Mouse (Mus musculus) v-Abl transformed pro-B cells (cell line): ENCODE results near the gene Hsd17b7.
"Not testable (repeated sequence)": the region's sequence is repeated elsewhere in the genome, so short reads cannot be mapped to it uniquely, and the experiment has no call there.

ENCODE experiments used
- in situ Hi-C, 2 experiments: fragments of 400-800 bp; cut with MboI; formaldehyde crosslinking; loops; one replicate each; pipeline ENCODE4 v1.15.1; 2025; ENCODE audit not compliant: unreplicated experiment in 2 of 2

Gene Hsd17b7

DNA sequence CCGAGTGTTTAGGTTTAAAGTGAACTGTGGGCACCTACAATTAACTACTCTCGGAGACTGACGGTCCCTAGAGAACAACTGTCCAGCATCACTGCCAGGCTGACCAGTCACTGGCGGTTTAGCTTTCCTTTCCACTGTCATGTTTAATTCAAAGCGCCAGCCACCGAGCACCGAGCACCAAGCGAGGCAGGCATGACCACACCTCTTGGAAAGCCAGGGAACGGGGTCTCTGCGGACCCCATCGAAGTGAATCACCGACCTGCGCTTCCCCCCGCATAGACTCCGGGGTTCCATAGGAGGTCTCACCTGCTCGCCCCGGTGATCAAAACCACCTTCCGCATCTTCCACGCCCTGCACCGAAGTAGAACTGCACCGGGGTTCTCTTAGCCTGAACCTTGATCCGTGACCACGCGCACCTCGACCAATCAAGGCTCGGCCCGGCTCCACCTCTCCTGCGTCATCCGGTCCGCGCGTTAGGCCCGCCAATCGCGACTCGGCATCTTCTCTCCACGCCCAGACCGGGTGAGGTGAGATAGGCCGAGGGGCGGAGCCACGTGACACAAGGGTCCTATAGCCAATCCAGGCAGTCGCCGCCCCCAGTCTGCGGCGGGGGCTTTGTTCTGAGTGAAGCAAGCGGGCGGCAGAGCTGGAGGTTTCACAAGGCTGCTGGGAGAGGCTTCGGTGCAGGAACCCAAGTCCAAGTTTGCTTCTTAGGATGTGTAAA lies at the start of gene Hsd17b7:
Gene Hsd17b7 (minus strand): TSS at position 450 of the 724 bp plus-strand sequence.
- in situ Hi-C loops, result loop anchor here (25.0 kb wide), 2 partner anchors 643 to 868 kb away; no protein-coding TSS in a partner anchor

GRCm38 (mm10) chr1:170014784-170015183 lies 45.7 kb upstream of the Hsd17b7 start:
- in situ Hi-C loops, result no loop called here

GRCm38 (mm10) chr1:170010716-170011505 lies 41.9 kb upstream of the Hsd17b7 start:
- in situ Hi-C loops, result no loop called here

DNA sequence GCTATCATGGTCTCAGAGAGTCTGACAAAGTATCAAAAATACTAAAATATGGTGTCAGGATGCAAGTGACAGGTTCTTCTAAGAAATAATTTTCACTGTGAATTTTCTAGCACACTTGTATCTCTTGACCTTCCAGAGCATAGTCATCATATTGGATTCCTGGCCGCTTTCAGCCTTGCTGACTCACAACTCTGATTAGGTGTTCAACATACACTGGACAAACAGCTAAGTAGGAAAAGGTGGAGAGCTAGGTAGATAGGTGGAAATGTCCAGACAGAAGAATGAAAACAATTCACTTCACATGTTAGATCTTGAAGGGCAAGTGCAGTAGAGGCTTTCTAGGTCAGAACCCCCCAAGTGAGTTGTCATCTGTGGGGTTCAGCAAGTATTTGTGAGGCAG lies 40.3 kb upstream of the Hsd17b7 start:
- in situ Hi-C loops, result no loop called here

DNA sequence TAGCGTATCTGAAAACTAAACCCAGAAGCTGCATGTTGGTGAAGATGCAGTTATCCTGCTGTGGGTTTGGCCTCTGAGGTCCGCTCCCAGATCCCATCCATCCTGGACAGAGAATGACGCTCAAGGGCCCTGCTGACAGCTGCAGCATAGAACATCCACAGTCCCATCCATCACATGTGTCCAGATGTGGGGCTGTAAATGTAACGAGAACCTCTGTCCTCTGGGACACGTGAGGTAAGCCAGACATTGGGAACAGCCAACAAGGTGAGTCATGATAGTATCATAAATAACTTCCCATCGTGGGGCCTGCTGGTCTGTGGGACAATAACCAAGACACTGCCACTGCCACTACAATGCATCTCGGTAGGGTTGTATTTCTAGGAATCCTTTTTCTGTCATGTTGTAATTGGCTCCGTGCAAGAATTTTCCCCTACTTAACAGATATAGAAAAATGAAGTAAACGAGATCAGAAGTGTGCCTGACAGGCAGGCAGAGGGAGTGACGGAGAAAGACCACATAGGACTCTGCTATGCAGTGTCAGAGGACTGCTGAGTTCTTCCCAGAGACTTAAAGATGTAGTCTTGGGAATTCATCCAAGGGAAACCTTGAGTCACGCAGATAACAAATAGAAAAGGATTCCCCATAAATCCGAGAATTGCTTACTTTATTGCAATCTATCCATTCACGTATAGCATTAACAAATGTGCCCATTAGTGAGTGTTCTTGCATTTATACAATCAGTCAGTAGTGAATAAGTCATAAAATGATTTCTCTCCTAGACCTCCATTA lies 39.6 kb upstream of the Hsd17b7 start:
- in situ Hi-C loops, result no loop called here

DNA sequence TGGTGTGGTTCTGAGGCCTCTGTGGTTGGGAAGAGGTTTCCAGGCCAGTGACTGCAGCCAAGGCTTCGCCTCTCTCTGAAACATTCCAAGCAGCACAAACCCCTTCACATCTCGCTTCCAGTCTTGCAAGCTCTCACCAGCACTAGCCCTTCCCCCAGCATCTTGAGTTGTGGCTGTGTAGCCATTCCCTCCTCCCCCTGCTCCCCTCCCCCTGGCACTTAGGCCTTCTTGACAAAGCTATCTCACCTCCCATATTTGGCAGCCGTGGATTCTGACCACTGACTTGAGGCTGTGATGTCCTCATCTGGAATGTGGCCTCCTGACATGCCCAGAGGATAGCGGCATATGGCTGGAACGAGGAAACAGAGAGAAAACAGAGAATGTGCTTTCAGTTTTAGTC lies 37.5 kb upstream of the Hsd17b7 start:
- in situ Hi-C loops, result no loop called here

DNA sequence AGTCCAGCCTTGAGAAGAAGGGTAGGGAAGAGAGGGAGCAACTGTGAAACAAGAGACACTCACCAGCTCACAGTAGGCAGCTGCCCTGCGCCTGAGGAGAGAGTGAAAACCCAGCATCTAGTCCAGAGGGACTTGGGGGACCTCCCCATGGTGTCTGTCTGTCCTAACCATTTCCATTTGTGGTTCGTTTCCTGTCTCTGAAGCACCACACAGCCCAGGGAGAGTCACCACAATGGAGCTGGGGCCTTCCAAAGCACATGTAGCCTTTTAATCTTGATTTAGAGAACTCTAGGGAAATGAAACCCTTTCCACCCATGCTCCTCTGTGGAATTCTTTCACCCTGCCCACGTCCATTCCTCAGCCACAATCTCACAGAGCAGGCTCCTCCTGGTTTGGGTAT lies 36.3 kb upstream of the Hsd17b7 start:
- in situ Hi-C loops, result no loop called here

DNA sequence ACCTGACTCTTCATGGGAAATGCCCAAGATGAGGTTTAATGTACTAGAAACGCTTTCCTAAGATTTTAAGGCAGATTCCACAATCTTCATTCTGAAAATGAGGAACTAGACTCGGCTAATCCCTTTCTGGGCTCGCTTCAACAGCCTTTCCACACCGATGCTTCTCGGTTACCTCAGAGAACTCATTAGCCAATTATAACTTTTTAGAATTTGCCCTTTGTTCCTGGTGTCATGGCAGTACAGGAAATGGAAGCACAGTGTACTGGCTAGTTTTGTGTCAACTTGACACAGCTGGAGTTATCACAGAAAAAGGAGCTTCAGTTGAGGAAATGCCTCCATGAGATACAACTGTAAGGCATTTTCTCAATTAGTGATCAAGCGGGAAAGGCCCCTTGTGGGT lies 24.9 kb upstream of the Hsd17b7 start:
- in situ Hi-C loops, result not testable (repeated sequence)

- in situ Hi-C loops, result no loop called here
Measured at GRCm38 (mm10) chr1:169986166-169986565, 17.1 kb upstream of the Hsd17b7 start.

DNA sequence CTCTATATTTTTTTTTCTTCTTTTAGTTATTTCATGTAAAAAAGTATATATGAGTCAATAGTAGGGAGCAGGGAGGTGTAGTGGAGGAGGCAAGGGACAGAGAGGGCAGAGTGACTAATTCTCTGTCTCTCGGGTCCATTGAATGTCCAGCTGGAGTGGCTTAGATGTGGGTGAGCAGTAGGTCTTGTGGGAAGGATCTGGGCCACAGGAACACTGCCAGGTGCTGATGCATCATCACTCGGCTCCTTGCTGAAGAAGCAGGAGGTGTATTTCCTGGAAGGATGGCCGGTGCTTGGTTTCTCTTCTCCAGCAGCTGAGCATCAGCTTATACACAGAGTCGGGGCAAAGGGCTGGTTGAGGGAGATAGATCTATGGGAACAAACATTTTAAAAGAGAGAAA lies 8.6 kb upstream of the Hsd17b7 start:
- in situ Hi-C loops, result loop anchor here in 1 of 2 experiments (10.0 kb wide), 1 partner anchor 197 kb away; the partner anchor contains the start of gene Uap1

- in situ Hi-C loops, result loop anchor here (10.0 to 25.0 kb wide), 3 partner anchors 203 to 865 kb away; partner anchors contain the start of gene Uap1 (in 1 of the 2)
Measured at GRCm38 (mm10) chr1:169971998-169972397, 3.0 kb upstream of the Hsd17b7 start.

GRCm38 (mm10) chr1:169970936-169971335 lies 1.9 kb upstream of the Hsd17b7 start:
- in situ Hi-C loops, result loop anchor here (10.0 to 25.0 kb wide), 3 partner anchors 204 to 866 kb away; partner anchors contain the start of gene Uap1 (in 1 of the 2)

- in situ Hi-C loops, result loop anchor here (25.0 kb wide), 2 partner anchors 643 to 868 kb away; no protein-coding TSS in a partner anchor
Measured at GRCm38 (mm10) chr1:169969516-169969886, 460 bp upstream of the Hsd17b7 start.

DNA sequence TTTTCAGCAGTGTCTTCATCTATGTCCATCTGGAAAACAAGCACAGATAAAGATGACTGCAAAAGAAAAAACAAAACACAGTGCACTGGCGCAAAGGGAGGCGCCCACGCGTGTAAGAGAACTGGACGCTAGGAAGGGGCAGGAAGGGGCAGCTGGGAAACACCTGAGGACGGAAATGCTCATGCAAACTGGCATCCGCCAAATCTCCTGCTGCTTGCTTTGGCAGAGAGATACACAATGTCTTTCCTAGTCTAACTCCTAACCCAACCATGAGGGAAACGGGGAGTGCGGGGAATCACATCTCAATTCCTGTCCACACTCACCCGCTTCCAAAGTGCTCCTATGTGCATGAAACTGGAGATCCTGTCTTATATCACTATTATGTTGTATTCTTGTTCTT lies 15.9 kb downstream of the Hsd17b7 start:
- in situ Hi-C loops, result loop anchor here (5.0 to 25.0 kb wide), 3 partner anchors 184 to 884 kb away; no protein-coding TSS in a partner anchor

GRCm38 (mm10) chr1:169952636-169953035 lies 16.4 kb downstream of the Hsd17b7 start:
- in situ Hi-C loops, result loop anchor here (5.0 to 25.0 kb wide), 3 partner anchors 185 to 885 kb away; no protein-coding TSS in a partner anchor

- in situ Hi-C loops, result loop anchor here (5.0 to 25.0 kb wide), 3 partner anchors 186 to 886 kb away; no protein-coding TSS in a partner anchor
Measured at GRCm38 (mm10) chr1:169951561-169951960, 17.5 kb downstream of the Hsd17b7 start.

DNA sequence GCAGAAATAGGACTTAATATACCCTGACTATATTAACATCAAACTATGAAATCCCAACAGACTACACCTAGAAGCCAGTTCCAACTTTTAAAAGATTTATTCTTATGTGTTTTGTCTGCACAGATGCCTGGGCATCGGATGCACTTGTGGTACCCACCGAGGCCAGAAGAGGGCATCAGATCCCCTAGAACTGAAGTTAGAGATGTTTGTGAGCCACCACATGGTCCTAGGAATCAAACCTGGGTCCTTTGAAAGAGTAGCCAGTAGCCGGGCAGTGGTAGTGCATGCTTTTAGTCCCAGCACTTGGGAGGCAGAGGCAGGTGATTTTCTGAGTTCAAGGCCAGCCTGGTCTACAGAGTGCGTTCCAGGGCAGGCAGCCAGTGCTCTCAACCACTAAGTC lies 18.4 kb downstream of the Hsd17b7 start:
- in situ Hi-C loops, result loop anchor here (5.0 to 25.0 kb wide), 3 partner anchors 187 to 887 kb away; no protein-coding TSS in a partner anchor

DNA sequence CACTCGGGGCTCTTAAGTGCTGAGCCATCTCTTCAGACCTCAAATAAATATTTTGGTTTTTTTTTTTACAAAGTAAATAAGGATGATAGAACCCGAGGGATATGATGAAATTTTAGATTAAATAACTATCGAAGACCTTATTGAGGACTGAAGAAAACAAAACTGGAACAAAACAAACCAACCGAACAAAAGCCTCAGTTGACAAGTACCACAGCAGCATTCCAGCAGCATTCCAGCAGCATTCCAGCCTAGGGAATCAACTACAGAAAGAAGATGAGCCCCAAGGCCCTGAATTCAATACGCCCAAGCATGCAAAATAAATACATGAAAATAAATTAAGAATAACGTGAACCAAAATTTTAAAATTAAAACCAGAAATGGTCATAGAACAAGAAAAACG lies 19.1 kb downstream of the Hsd17b7 start:
- in situ Hi-C loops, result loop anchor here (5.0 to 25.0 kb wide), 4 partner anchors 187 to 1738 kb away; no protein-coding TSS in a partner anchor

DNA sequence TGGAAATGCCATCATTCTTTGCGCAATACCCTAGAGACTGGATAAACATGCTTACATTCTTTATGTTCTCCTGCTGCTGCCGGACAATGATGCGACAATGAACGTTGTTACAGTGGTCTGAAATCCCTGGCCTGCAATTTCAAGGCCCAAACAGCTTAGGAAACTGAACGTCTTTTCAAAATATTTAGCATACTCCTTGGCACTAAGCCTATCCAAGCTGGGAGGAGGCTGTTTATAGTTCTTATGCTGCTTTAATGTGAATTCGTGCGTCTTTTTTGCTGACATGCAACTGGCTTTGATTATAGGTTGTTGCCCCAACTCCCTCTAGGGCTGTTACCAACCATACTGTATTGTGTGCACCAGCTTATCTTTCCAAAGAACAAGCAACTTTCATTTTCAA lies 20.2 kb downstream of the Hsd17b7 start:
- in situ Hi-C loops, result loop anchor here (25.0 kb wide), 1 partner anchor 1737 kb away; no protein-coding TSS in a partner anchor

DNA sequence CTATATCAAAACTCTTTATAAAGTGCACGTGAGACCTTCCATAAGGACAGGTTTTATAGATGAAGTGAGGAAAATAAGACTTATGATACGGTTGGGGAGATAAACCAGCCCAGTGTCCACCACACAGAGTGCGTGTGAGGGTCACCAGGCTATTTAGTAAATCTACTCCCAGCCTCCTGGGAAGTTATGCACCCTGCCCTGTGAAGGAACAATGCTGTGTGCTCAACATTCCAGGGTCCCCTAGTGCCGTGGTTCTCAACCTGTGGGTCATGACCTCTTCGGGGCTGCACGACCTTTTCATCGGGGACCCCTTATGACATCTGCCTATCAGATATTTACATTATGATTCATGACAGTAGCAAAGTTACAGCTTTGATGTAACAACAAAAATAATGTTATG lies 20.8 kb downstream of the Hsd17b7 start:
- in situ Hi-C loops, result loop anchor here (25.0 kb wide), 1 partner anchor 1736 kb away; no protein-coding TSS in a partner anchor
